In the genomic region with DNA sequence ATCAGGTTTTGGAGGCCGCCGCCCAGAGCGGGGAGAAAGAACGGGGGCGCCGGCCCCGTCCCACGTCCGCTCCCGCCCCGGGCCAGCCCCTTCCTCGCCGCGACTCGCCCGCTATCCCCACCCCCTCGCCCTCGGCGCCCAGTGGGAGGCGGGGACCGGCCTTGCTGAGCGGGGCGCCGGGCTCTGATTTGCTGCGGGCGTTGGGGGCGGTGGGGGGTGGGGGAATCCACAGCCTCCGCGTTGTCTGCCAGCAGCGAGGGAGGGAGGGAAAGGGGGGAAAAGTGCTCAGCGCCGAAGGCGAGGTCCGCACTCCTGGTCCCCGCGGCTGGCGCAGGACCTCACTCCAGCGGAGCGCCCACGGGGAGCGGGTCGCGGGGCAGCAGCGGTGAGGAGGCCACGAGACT, we compare ENCODE assay signal across 8 mouse cellular contexts. TPM values are rescaled to one million over a fixed set of nuclear protein-coding genes. Genes with fewer than 3 reads are reported as not detected.
DNase-seq lines count a peak whose midpoint lies in the region; ATAC-seq and TF ChIP-seq lines count a peak whose summit lies in the region.

A gene (plus strand): TSS at position 278 of the 404 bp plus-strand sequence.

- H3K36me3 ChIP-seq in hindbrain, postnatal 0 days (ENCODE audit: insufficient read depth, low read length): no peaks in the 10 kb centered on the region
- H3K36me3 ChIP-seq in liver, embryonic 13.5 days: no peaks in the 10 kb centered on the region
- no peaks in the 10 kb centered on the region for H3K36me3 ChIP-seq in neural tube, embryonic 15.5 days

- 1% methylated on average over 43 of the region's 45 CpGs for WGBS in bone marrow, adult 2 months
- WGBS in hindbrain, postnatal 0 days: under 1% methylated on average over 43 of the region's 45 CpGs
- WGBS in liver, embryonic 13.5 days (ENCODE audit: insufficient replicate concordance): under 1% methylated on average over 43 of the region's 45 CpGs
- WGBS in neural tube, embryonic 15.5 days: under 1% methylated on average over 42 of the region's 45 CpGs

- no peak within 1 kb of the TSS for H3K27ac ChIP-seq in bone marrow, adult 2 months (ENCODE audit: control insufficient read depth, insufficient read depth, low read depth, low read length, poor library complexity)
- H3K27ac ChIP-seq in hindbrain, postnatal 0 days: peak within 1 kb of the TSS; percentile 20; the same call in 1 of the 2 replicates
- peak within 1 kb of the TSS; percentile 9 for H3K27ac ChIP-seq in liver, embryonic 13.5 days
- peak within 1 kb of the TSS; percentile 71 for H3K27ac ChIP-seq in neural tube, embryonic 15.5 days (replicated peaks)

- no peaks in the 10 kb centered on the region for H3K9me3 ChIP-seq in hindbrain, postnatal 0 days (ENCODE audit: low read length)
- no peaks in the 10 kb centered on the region for H3K9me3 ChIP-seq in liver, embryonic 13.5 days (replicated peaks)
- no peaks in the 10 kb centered on the region for H3K9me3 ChIP-seq in neural tube, embryonic 15.5 days (replicated peaks)

- intact Hi-C loops in gastrocnemius, postnatal 14 days (cut with DNase I; ENCODE audit: low total_unique reads): loop anchor here (5.0 to 10.0 kb wide), 2 partner anchors 114 to 341 kb away; no protein-coding TSS in a partner anchor

- no peak for DNase-seq in frontal cortex, postnatal 36 days (ENCODE audit: low spot score in 2 of 2)
- DNase-seq in gastrocnemius, postnatal 14 days: peak; percentile 93
- DNase-seq in hindbrain, postnatal 0 days (ENCODE audit: low spot score): peak; percentile 81
- DNase-seq in liver, embryonic 13.5 days: peak; percentile 8
- DNase-seq in urinary bladder, adult 2 months (ENCODE audit: low spot score): peak; percentile 59

- ATAC-seq in frontal cortex, adult (ENCODE audit: low TSS enrichment): 0 out of 2 replicates have a peak, but pooled peaks have one; percentile 47
- peak; percentile 88 for ATAC-seq in hindbrain, postnatal 0 days
- ATAC-seq in liver, embryonic 13.5 days (ENCODE audit: low read depth): peak; percentile 72
- peak; percentile 87 for ATAC-seq in neural tube, embryonic 15.5 days (ENCODE audit: low FRiP score)

- H3K4me1 ChIP-seq in bone marrow, adult 2 months (ENCODE audit: control insufficient read depth, insufficient read depth, low read length): peaks cover 2% of the 10 kb centered on the region; the same call in 1 of the 2 replicates
- H3K4me1 ChIP-seq in hindbrain, postnatal 0 days (ENCODE audit: insufficient read depth, low read length): no peaks in the 10 kb centered on the region; the same call in 1 of the 2 replicates
- peaks cover 2% of the 10 kb centered on the region; the same call in 1 of the 2 replicates for H3K4me1 ChIP-seq in liver, embryonic 13.5 days (replicated peaks)
- peaks cover 42% of the 10 kb centered on the region for H3K4me1 ChIP-seq in neural tube, embryonic 15.5 days

- no peak for TF ChIP-seq POLR2A in bone marrow, adult 2 months (IDR thresholded peaks at IDR 0.05; ENCODE audit: borderline replicate concordance, control insufficient read depth, low read depth, low read length)

- TF ChIP-seq CTCF in bone marrow, adult 2 months (IDR thresholded peaks at IDR 0.05; ENCODE audit: control insufficient read depth, insufficient read depth, low read length): no peak
- TF ChIP-seq CTCF in hindbrain, postnatal 0 days (IDR thresholded peaks at IDR 0.05; ENCODE audit: low read depth): no peak

- peak within 1 kb of the TSS; percentile 99 for H3K4me2 ChIP-seq in hindbrain, postnatal 0 days (ENCODE audit: low read depth, low read length)
- peak within 1 kb of the TSS; percentile 59 for H3K4me2 ChIP-seq in liver, embryonic 13.5 days
- H3K4me2 ChIP-seq in neural tube, embryonic 15.5 days: peak within 1 kb of the TSS; percentile 99

- H3K27me3 ChIP-seq in hindbrain, postnatal 0 days (ENCODE audit: insufficient read depth, low read length): 0 out of 2 replicates have a peak, but pooled peaks cover 8% of the 10 kb centered on the region
- peaks cover 76% of the 10 kb centered on the region for H3K27me3 ChIP-seq in liver, embryonic 13.5 days
- H3K27me3 ChIP-seq in neural tube, embryonic 15.5 days (replicated peaks): peaks cover 35% of the 10 kb centered on the region

- peak within 1 kb of the TSS; percentile 61 for H3K9ac ChIP-seq in hindbrain, postnatal 0 days (replicated peaks; ENCODE audit: low read length)
- peak within 1 kb of the TSS; percentile 59 for H3K9ac ChIP-seq in liver, embryonic 13.5 days
- peak within 1 kb of the TSS; percentile 53 for H3K9ac ChIP-seq in neural tube, embryonic 15.5 days (replicated peaks)

- peak within 1 kb of the TSS; percentile 17 for H3K4me3 ChIP-seq in bone marrow, adult 2 months (replicated peaks; ENCODE audit: control insufficient read depth, low read depth, low read length)
- H3K4me3 ChIP-seq in hindbrain, postnatal 0 days (ENCODE audit: low read length): peak within 1 kb of the TSS; percentile 54
- H3K4me3 ChIP-seq in liver, embryonic 13.5 days (replicated peaks): peak within 1 kb of the TSS; percentile 55
- peak within 1 kb of the TSS; percentile 58 for H3K4me3 ChIP-seq in neural tube, embryonic 15.5 days (replicated peaks)

RNA-seq across cellular contexts. Expression of the gene that starts here (rescaled TPM):
- 7.3 and 8.6 TPM in 2 replicates for polyA plus RNA-seq in bone marrow, adult 2 months (2011; ENCODE audit: insufficient read depth, insufficient read length, low replicate concordance, missing spikeins)
- total RNA-seq in gastrocnemius, postnatal 14 days (2021): 100 to 1,000 TPM; 124 to 170 TPM
- 23.6 and 25.9 TPM in 2 replicates for total RNA-seq in hindbrain, postnatal 0 days (2014; rRNA removed)
- polyA plus RNA-seq in hindbrain, postnatal 0 days (2015; fragmentation: Nextera tagmentation; extraction: Ambion mirVana): 7.1 and 8.0 TPM in 2 replicates
- 11.1 and 11.9 TPM in 2 replicates for polyA plus RNA-seq in liver, embryonic 13.5 days (2015; fragmentation: Nextera tagmentation; extraction: Ambion mirVana)
- polyA plus RNA-seq in neural tube, embryonic 15.5 days (2015; fragmentation: Nextera tagmentation; extraction: Ambion mirVana): 21.5 and 29.0 TPM in 2 replicates
- polyA plus RNA-seq in urinary bladder, adult 2 months (2012; rRNA removed): 59.2 and 104 TPM in 2 replicates

Comparison
In these comparisons a context has a peak if more than half of its experiments do, and no peak if none do; other contexts are left out.
1. DNase-seq: peak in gastrocnemius, postnatal 14 days (single experiment), hindbrain, postnatal 0 days (single experiment), liver, embryonic 13.5 days (single experiment) and urinary bladder, adult 2 months (single experiment); none in frontal cortex, postnatal 36 days (0 of 2).
2. Peak in every context shown above with its lines, with median percentiles within 50 percentile points of each other: ATAC-seq, H3K4me3 ChIP-seq, H3K4me2 ChIP-seq and H3K9ac ChIP-seq.